Mouse (Mus musculus): Measurements from ENCODE around the gene Ccnl2.

Ccnl2 gene

DNA sequence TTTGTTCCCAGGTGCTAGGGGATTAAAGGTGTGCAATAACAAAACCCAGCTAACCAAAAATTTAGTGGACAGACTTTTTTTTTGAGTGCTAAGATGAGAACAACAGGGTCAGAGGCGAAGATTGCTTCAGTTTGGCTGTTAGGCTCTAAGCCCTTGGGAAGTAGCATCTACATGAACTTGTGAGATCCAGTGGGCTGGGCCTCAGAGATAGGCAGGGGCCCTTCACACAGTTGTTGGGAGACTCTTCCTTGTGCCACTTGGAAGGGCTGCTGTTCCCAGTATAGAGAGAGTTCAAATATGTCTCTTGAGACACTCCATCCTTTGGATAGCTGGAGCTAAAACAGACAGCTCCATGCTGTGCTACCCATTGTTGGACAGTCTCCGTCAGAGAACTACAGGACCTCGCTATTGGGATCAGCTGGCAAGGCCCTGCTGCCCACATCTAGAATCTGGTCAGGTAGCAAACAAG is 22.2 kb upstream of the Ccnl2 start, which contains the start of gene Ankrd65:
Gene Ankrd65 (plus strand): TSS at position 419 of the 469 bp plus-strand sequence.
- DNase-seq (ENCODE audit: low spot score in 2 of 2): no peak

DNA sequence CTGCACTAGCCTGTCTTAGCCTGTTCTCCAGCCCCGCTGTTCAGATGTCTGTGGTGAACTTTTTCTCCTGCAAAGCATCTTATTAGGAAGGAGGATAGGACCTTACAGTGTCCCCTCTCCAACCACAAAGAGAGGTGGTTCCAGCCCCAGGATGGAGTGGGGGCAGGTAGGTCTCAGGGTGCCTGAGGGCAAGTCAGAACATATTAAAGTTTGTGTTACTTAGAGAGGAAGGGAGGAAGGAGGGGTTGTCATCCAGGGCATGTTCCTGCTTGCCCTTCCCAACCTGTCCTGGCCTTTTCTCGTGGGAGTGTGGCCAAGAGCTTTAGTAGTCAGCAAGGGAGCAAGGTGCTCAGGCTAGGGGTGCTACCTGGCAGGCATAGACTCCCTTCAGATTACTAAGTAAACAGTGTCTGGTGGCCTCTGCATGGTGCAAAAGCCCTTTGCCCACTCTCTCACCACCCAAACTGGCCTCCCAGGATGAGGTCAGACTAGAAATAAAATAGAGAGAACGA is 21.6 kb upstream of the Ccnl2 start:
- no peak for DNase-seq (ENCODE audit: low spot score in 2 of 2)

DNA sequence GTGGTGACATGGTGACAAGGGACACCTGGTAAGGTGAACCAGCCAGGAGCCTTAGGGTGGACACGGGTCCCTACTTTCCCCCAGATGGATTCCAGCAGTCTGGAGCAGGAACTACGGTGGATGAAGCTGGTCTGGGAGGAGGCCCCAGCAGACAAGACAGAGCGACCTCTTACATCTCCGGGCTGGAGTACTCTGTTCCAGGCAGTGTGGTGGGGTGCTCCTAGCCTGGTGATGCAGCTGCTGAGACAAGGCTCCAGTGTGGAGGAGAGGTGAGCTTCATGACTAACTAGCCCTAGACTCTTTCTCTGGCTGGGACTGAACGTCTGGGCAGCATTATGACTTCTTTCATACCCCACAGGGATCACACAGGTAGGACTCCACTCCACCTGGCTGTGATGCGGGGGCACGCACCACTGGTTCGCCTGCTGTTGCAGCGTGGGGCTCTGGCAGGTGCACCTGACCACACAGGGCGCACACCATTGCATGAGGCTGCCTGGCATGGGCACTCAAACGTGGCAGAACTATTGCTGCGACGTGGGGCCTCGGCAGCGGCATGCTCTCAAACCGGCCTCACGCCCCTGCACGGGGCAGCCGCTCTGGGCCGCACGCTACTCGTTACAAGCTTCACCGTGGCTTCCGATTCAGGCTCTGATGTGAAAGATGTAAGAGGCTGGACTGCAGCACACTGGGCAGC is 20.9 kb upstream of the Ccnl2 start:
- DNase-seq (ENCODE audit: low spot score in 2 of 2): no peak

DNA sequence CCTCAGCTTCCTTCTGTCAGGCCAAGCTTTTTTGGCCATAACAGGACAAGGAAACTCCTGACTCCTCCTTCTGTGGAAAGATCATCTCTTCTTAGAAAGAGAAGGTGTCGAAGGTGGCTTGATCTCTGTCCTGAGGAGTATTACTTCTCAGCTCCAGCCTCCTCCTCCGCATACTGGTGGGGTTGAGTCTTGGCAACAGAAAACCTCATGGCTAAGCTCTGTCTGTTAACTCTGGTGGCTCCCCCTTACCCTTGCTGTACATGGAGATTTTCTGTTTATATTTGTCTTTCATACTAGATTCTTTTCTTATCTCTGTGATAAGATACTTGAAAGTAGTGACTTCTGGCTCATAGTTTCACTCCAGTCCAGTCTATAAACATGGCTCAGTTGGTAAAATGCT is 18.6 kb upstream of the Ccnl2 start:
- no peak for DNase-seq (ENCODE audit: low spot score in 2 of 2)

DNA sequence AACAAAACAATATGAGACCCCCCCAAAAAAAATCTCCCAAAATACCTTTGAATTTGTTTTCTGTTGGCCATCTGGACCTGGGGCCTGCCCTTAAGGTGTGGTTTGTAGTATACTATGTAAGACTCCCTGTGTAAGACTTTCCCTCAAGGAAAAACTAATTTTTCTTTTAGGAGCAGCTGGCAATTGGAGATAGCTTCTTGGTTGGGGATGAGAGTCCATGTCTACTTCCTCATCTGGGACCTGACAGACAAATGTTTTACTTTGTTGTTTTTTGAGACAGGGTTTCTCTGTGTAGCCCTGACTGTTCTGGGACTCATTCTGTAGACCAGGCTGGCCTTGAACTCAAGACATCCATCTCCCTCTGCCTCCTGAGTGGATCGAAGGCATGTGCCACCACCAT is 10.2 kb upstream of the Ccnl2 start:
- DNase-seq (ENCODE audit: low spot score in 2 of 2): no peak

DNA sequence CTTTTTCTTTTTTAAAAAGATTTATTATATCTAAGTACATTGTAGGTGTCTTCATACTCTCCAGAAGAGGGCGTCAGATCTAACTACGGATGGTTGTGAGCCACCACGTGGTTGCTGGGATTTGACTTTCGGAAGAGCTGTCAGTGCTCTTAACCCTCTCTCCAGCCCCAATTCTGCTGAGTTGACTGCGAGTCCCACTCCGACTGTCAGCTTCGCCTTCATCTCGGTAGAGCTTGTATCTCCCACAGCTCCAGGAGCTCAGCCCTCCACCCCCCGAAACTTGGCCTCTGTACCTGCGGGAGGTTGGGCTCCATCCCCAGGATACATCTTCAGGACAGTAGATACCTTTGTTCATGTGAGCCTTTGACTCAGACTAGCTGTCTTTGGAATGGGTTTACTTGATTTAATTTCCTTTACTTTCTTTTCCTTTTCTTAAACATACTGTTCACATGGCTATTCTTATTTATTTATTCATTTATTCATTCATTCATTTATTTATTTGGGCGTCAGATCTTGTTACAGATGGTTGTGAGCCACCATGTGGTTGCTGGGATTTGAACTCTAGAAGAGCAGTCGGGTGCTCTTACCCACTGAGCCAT is 9.4 kb upstream of the Ccnl2 start, which contains the start of gene Mrpl20:
Gene Mrpl20 (plus strand): TSS at position 138 of the 599 bp plus-strand sequence.
- DNase-seq (ENCODE audit: low spot score in 2 of 2): no peak

DNA sequence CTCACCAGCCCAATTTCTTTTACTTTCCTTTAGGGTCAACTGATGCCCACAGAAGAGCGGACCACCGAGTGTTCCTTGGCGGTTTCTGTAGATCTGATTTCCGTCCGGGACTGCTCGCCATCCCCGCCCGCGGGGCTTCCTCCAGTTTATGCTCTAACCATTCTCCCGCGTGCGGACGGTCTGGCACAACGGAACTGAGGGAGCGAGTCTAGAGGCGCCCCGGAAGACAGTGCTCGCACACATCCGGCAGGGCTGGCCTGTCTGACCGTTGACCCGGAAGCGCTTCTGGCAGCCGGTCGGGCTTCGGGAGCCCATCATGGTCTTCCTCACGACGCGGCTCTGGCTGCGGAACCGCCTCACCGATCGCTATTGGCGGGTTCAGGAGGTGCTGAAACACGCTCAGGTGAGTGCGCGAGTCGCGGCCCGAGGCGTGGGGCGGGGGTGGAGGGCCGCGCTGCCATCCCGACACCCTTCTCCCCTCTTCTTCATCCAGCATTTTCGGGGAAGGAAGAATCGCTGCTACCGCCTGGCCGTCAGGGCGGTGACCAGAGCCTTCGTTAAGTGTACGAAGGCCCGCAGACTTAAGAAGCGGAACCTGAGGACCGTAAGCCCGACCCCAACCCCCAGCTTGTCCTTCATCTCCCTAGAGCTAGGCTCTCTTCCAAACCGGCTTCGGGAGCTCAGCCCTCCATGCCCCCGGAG is 8.8 kb upstream of the Ccnl2 start:
- peak; percentile 94 to 96 for DNase-seq (ENCODE audit: low spot score in 2 of 2)

DNA sequence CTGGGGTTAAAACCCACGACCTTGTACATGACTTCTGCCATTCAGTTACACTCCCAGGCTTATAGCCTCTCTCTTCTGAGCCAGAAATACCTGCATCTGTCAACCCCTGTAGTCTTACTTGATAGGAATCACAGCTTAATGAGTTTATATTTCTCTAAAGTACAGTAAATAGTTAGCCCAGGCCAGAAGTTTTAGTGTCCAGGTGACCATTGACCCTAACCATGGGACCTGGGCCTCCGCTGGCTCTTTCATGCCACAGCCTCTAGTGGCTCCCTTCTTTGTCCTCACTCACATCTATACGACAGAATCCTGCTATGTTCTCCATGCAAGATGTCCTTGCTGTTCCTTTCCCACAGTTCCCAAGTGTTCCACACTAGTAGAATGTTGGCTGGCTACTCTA is 4.4 kb upstream of the Ccnl2 start:
- DNase-seq (ENCODE audit: low spot score in 2 of 2): no peak

DNA sequence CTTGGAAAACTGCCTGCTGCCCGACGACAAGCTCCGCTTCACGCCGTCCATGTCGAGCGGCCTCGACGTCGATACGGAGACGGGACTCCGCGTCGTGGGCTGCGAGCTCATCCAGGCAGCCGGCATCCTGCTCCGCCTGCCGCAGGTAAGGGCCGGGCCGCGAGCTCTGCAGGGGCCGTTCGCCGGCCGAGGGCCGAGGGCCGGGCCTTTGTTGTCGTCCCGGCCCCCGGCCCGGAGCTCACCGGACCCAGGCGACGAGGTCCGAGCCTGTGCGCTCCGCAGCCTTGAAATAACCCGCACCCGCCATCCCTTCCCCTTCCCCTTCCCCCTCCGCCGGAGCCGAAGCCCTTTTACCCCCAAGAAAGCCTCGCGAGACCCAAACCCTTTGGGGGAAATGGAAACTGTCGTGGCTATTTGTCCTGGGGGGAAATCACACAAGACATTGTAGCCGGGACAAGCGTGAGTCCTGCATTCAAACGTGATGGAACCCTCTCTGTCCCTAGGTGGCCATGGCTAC is 434 bp downstream of the Ccnl2 start:
- DNase-seq (ENCODE audit: low spot score in 2 of 2): no peak

DNA sequence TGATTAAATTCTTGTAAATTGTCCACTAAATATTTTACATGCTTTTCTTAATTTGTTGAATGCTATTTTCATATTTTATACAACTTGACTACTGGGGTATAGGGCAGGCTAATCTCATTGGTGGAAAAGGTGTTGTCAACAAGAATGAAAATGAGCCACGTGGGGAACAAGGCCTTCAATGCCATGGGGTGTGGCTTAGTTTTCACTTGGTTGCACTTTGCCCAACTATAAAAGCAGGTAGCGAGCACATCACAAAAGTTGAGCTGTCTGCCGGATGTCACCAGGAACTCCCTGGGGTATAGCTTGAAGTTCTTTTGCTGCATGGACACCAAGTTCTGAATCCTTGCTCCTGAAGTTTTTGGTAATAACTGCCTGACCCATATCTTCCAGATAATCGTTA is 5.2 kb downstream of the Ccnl2 start:
- no peak for DNase-seq (ENCODE audit: low spot score in 2 of 2)

DNA sequence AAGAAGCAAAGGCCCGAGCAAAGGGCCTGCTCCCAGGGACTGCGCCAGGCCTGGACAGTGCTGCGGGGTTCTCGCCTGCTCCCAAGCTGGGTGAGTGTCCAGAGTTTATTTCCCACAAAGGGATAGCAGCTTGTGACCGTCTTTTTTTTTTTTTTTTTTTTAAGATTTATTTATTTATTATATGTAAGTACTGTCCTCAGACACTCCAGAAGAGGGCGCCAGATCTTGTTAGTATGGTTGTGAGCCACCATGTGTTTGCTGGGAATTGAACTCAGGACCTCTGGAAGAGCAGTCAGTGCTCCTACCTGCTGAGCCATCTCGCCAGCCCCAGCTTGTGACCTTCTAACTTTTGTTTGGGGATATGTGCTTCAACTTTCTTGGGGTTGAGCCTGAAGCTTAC is 8.7 kb downstream of the Ccnl2 start:
- DNase-seq (ENCODE audit: low spot score in 2 of 2): no peak

DNA sequence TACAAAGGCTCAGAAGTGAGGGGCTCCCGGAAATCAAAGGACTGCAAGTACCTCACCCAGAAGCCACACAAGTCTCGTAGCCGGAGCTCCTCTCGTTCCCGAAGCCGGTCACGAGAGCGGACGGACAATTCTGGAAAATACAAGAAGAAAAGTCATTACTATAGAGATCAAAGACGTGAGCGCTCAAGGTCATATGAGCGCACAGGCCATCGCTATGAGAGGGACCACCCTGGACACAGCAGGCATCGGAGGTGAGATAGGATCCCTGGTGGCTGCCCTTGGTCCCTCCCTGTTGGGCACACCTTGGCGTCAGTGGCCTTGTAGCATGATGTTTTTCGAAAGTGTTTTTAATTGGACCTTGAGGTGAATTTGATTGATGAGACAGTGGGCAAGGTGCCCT is 11.2 kb downstream of the Ccnl2 start:
- DNase-seq (ENCODE audit: low spot score in 2 of 2): no peak

DNA sequence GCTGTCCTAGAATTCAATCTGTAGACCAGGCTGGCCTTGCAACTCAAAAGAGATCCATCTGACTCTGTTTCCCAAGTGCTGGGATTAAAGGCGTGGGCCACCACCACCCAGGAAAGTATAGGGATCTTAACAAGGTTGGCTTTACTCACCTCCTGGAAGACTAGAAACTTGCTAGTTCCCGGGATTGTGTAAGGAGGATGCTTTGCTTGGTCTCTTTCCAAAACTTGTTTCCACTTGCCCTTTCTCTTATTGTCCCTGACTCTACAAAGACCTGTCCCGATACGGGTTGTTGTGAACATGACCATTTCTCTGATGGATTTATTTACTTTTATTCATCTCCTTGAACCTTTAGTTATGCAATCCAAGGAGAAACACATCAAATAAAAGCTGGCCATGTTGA is 17.6 kb downstream of the Ccnl2 start:
- DNase-seq (ENCODE audit: low spot score in 2 of 2): no peak

DNA sequence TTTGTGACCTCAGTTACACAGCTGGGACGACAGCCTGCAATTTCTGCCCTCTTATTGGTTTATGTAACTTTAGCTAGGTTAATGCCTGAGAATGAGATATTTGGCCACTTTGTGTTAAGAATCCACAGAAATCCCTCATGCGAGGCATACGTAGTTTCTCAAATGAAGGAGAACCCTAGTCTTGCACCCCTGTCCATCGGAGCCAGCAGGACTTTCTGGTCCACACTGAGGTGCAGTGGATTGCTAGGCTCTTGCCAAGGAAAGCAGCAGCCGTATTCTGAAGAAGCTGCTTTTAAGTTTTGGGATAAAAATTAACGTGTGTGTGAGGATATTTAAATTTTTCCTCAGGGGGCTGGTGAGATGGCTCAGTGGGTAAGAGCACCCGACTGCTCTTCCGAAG is 18.3 kb downstream of the Ccnl2 start:
- no peak for DNase-seq (ENCODE audit: low spot score in 2 of 2)

DNA sequence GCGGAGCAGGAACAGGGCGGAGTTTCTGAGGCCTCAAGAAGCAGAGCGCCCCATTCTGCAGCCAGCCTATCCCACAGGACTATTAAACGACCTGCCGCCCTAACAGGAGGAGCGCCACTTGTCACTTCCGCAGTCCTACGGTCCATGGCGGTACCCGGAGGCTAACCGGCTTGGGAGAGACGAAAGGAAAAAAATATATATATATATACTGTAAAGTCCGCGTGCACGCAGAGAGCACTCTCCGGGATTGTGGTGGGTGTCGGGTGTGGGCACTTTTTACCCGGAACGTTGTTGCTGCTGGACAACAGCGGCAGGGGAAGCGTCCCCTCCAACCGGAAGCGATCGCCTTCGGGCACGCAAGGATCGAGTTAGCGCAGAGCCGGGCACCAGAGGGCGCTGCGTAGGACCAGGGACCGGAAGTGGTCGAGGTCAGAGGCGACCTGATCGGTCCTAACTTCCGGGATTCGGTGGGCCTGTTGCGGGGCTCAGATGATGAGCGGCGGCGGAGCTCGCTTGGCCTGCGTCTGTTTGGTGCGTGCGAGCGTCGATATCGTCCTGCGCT is 19.0 kb downstream of the Ccnl2 start, which contains the start of gene Aurkaip1:
Gene Aurkaip1 (plus strand): TSS at position 68 of the 562 bp plus-strand sequence.
- peak; percentile 94 to 97 for DNase-seq (ENCODE audit: low spot score in 2 of 2)

DNA sequence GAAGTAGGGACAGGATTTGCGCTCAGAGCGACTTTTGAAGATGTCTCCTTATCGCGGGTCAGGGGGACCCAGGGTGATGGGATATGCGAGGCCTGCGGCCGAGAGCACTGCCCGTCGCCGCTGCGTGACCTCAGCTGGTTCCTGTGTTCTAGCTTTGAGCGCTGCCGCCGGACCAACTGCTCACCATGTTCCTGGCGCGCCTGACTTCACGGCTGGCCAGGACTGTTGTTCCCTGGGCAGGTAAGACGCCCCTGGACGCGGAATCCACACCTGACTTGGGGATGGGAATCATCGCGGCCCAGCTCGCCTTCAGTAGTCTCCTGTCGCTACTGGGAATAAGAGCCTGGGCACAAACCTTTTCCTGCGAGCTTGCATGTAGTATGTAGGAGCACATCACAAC is 19.5 kb downstream of the Ccnl2 start:
- no peak for DNase-seq (ENCODE audit: low spot score in 2 of 2)

DNA sequence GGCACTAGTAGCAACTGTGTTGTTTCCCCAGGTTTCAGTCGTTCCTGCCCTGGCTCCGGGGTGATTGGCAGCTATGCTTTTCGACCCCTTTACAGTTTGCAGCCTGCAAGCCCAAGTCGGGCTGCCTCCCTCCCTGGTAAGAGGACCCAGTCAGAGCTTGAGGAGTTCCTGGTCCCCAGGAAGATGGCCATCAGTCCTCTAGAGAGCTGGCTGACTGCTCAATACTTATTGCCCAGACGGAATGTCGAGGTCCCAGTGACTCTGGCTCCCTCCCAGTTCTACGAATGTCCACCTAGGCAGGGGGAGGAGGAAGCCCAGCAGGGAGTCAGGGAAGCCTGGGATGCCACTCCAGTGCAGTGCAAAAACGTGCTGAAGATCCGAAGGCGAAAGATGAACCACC is 20.0 kb downstream of the Ccnl2 start:
- DNase-seq (ENCODE audit: low spot score in 2 of 2): no peak

DNA sequence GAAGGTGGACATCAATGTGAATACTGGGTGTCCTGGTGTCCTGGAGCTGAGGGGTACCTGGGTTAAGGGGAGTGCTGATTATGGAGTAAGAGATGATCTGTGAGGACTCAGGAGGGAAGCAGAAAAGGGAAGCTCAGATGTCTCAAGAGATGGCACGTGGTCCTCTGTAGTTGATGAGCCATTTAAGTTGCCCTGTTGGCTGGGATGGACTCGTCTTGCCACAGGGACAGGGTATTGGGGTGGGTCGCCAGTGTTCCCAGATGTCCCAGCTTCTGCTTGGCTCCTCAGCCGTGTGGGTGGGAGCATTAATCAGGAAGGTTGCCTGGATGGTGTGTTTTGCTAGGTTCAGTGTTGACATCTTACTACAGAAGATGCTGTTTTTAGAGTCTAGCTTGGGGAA is 20.9 kb downstream of the Ccnl2 start:
- no peak for DNase-seq (ENCODE audit: low spot score in 2 of 2)

DNA sequence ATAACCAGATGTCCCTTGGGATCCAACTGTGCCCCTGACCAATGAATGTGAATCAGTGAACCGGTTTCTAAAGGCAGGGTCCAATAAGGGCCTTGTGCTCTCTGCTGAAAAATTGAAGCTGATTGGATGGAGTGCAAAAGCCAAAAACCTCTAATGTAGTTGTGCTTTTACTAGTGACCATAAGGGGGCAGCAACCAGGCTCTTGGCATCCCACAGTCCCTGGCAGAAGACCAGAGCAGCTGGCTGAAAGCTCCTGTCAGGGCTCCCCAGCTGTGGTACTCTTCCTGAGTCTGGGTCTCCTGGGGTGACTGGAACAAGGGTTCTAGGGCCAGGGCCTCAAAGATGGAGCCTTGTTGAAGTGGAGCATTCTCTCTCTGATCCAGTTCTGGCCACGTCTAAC is 21.5 kb downstream of the Ccnl2 start:
- DNase-seq (ENCODE audit: low spot score in 2 of 2): peak in 1 of 2 experiments; percentile 60

DNA sequence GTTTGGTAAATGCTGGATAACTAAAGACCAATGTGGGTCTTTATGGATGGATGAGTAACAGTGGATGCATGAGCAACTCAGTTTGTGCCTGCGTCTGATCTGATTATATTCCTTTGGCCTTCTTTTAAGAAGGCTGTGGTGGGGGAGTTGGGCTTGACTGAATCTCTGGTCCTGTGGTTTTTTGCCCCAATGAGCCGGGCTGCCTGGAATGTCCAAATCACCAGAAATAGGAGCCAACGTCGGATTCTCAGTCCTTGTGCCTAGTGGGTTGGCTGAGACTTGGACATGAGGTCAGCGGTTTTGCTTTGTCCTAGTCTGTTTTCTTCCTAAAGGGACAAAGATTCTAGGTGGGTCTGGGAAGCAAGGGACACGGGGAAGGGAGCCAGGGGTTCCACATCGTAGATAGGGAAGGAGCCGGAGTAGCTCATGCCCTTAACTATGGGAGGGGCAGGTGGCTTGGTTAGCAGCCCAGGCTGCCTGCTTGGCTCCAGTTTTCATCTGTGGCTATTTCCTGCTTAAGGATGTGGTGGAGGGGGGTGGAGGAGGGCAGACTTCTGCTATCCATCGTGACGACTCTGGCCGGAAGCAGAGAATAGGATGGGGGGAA is 25.2 kb downstream of the Ccnl2 start:
- no peak for DNase-seq (ENCODE audit: low spot score in 2 of 2)
